Mouse (Mus musculus) right cerebral cortex, postnatal 25 days (tissue): ENCODE measurements around the gene Kif22.
A peak's percentile ranks its signal among the peaks of the same experiment; 100 is the strongest.

Experiments used
- DNase-seq: peaks from one replicate; pipeline ENCODE4 v3.0.0; 2022

Gene Kif22

DNA sequence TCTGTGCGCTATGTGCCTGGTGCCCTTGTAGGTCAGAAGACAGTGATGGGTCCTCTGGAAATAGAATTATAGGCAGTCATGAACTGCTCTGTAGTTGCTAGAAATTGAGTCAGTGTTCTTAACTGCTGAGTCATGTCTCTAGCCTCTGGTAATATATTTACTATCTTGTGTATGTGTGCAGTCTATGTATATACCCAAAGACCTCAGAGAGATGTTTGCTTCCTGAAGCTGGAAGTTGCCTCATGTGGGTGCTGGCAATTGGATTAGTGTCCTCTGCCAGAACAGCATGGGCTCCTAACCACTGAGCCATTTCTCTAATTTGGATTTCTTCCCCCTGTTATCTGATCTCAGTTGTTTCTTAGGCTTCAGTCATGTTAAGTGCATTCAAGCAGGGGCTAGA, 12.1 kb downstream of the Kif22 start:
- no peak for DNase-seq

DNA sequence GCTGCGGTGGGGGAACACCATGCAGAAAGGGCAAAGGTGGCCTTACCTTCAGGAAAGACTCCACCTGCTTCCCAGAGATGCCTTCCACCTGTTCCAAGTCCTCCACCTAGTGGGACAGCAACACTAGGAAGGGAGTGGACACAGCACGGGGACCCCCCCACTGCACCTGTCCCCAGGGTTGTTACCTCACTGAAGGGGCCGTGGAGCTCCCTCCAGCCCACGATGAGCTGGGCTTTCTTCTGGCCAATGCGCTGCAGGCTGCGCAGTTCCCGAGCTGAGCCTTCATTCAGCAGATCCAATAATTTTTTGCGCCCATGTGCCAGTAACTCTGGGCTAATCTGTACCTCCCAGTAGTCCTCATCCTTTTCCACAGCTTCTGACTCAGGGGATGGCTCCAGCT, 14.4 kb downstream of the Kif22 start:
- no peak for DNase-seq

DNA sequence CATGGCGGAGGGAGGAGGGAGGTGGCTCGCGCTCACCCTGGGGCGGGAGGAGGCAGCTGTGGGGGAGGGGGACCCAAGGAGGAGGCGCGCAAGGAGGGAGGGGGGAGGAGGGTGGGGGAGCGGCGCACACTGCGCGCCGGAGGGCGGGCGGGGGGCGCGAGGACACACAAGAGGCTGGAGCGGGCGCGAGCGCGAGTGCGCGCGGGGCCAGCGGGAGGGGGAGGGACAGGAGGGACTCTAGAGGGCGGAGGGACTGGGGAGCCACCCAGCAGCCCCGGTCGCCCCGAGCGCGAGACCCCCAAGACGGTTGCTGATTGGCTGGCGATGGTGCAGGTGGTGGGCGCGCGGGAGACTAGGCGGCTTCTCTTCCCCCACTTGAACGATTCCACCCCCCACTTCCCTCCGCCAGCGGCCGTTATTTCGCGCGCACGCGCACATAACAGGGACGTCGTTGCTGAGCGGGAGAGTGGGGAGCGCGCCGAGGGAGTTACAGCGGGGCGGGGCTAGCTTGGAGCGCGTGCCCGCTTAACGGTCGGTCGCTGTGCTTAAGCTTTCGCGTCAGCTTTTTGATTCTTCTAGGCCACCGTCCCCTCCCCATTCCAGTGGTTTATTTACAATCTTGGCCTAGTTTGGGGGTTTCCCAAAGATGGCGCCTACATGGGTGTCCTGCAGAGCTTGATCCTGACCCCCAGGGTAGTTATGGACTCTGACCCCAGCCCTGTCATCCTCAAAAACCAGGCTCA, 15.1 kb downstream of the Kif22 start, which contains the start of gene Maz:
TSS of gene Maz (minus strand) at position 54 of the 743 bp plus-strand sequence.
- peak; percentile 99 for DNase-seq

DNA sequence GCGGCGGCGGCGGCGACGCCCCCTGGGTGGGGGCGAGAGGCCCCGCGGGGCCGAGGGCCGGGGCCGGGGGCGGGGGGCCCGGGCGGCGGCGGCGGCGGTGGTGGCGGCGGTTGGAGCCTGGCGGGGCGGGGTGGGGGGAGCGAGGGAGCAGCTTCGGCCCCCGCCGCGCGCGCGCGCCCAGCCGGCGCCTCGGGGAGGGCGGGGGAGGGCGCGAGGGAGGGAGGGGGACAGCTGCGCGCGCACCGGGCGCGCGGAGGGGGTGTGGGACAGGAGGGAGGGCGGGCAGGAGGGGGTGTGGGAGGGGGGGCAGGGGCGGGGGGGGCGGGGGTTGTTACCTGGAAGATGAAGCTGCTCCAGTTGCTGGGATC, 15.7 kb downstream of the Kif22 start:
- no peak for DNase-seq

DNA sequence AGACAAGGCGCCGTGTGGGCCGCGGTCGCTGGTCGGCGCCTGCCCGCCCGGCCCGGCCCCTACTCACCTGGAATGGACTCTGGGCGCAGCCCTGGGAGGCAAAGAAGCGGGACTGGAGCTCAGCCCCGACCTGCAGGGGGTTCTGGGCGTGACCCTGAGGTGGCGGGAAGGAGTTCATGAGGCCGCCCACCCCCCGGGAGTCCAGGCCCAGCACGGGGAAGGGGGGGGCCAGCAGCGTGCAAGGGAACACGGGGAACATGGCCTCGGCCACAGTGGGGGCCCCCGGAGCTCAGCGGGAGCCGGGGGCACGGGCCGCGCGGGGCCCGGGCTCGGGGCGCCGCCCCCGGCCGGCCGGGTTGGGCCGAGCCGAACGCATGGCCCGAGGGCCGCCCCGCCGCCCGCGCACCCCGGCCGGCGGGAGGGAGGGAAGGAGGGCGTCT, 16.1 kb downstream of the Kif22 start:
- no peak for DNase-seq

DNA sequence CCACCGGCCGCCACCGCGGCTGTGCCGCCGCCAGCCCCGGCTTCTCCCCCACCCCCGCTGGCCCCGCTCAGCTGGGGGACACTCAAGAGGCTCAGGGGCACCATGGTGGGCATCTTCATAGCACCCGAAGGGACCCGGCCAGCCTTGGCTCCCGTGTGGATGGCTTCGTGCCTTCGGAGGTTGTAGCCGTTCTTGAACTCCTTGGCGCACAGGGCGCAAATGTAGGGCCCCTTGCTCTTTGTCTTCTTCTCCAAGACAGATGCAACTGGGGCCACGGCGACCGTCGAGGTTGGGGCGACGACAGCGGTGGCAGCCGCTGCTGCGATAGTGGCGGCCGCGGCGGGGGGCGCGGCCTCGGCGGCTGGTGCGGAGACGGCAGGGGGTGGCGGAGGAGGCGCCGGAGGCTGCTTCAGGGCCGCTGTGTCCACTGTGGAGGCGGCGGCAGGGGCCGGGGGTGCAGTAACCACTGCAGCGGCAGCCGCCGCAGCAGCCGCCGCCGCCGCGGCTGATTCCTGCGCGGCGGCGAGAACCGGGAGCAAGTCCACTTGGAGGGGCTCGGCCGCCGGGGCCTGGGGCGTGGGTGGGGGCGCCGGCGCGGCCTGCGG, 16.6 kb downstream of the Kif22 start:
- DNase-seq = no peak

DNA sequence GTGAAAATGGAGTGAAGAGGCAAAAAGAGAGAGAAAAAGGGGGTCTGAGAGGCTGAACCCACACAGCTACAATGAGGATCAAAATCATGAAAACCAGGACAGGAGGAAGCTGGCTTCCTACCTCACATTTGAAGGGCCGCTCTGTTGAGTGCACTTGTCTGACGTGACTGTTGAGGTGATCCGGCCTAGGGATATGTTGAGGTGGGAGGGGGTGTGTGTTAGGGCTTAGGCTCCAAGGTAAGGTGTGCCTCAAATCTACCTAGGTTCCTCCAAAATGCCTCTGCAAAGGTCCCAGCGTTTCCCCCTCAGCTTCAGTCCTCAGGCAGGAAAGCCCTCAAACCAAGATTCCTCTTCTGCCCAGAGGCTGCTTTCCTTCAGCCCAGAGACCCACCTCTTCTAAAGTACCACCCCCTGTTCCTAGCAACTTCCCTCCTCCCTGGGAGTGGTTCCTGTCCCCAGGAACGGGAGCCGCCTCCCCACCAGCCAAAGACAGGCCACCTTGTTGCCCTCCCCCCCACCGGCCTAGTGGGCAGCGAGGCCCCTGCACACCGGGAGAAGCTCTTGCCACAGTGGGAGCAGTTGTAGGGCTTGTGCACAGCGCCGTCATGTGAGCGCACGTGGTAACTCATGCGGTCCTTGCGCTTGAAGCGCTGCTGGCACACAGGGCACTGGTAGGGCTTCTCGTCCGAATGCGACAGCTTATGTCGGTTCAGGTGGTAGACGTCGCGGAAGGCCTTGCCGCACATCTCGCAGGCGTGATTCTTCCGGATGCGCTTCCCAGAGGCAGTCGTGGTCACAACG, 17.3 kb downstream of the Kif22 start:
- peak; percentile 85 for DNase-seq

DNA sequence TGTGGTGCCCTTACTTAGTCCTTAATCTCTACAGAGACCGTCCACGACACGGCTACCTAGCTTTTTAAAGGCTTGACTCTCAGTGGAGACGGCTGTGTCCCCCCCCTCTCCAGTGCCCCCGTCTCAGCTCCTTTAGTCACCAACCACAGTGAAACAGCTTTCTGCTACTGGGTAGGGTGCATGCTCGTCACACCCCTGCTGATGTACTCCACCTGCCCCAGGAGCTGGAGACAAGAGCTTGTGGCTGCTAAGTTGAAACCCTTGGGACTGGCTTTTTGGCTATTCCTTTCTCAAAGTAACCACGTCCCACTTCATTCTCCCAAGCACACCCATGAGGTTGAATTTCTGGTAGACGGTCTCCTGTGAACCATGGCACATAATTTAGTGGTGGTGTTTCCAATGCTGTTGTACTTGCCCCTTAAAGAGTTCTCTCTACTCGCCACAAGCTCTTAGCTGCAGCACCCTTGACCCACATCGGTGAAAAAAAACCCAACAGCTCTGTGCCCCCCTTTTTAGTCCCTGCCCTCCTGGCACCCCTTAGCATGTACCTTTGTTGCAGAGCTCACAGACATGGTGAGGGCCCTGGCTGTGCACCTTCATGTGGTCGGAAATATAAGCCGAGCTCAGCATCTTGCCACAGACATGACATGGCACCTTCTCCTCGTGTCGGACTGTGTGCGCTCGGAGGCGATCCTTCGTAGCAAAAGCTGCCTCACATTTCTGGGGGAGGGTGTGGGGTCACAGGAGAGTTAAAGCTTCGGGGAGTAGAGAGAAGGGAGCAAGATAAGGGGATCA, 18.2 kb downstream of the Kif22 start:
- no peak for DNase-seq

DNA sequence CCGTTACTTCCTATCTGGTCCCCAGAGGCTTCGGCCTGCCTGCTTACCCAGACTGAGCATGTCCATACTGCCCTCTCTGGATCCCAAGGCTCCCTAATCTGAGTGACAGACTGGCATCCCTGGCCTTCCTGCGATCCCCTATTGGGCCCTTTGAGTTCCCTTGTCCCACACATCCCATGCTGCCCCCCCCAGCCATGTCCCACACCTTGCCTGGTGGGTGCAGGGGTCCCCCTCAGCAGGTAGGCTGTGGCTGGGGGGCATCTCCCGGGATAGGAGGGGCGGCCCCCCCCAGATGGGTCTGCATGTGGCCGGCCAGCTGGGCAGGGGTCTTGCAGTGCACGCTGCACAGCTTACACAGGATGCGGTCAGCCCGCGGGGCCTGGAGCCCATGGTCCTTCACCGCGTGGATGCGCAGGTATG, 19.0 kb downstream of the Kif22 start:
- no peak for DNase-seq

DNA sequence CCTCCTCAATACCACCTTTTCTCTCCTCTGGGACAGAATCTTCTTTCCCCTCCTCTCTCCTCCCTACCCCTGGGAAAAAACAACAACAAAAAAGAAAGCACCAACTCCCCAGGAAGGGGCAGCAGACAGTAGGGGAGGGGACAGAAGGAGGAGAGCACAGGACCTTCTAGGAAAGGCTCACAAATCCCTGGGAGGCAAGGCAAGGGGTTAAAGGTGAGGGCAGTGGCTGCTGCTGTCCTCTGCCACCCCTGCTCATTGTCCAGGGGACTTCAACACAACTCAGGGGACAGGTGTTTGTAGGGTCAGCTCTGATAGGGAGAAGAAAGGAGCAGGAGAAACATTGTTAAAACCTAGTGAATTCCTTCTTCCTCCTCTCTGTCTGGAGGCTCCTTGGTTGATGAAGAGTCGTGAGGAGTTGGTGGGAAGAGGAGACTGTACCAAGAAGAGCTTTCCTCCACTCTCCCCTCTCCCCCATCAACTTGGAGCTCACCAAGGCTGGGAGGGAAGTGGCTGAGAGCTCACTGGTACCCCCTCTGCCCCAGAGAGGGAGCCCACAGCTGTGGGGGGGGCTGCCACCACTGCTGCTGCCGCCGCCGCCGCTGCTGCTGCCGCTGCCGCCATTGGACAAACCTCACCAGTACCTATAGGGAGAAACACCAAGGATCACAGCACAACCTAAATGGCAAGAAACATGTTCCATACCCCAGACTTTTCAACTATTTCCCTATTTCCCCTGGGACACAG, 19.6 kb downstream of the Kif22 start:
- DNase-seq = no peak

DNA sequence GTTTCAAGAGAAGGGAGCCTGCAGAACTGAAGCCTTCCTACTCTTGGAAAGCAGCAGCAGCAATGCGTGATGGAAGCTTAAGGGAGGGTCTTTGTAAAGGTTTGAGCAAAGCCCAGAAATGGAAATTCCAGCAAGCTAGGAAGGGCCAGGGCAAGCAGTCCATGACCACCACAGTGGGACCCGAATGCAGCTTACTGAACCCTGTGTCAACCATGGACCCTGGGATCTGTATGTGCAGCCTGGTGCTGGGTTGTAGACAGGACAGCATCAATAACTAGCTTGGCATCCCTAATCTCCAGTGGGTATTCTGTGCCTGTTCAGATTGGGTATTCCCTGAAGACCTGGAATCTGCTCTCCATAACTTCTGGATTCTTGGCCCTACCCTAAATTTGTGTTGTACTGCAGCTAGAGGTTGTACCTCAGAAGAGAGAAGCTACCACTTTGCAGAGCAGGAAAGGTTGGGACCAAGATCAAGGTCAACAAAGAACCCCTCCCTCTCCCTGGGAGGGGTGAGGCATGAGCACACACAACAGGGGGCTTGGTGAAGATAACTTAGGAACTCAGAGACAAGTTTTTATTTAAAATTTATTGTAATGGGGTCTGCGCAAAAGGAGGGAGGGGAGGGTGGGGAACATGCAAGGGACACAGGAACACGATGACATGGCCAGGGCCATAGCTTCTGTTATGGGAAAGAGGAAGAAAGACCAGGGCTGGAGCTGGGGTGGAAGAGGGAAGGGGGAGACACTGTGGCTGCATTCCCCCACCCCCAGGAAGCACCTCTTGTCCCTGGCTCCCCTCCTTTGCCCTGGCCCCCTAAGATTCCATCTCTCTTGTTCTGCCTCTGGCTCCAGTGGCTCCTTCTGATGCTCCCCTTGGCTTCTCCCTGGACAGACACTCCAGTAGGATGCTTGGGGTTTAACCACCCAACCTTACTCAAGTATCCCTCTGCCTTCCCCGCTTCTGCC, 20.4 kb downstream of the Kif22 start:
- DNase-seq = no peak

DNA sequence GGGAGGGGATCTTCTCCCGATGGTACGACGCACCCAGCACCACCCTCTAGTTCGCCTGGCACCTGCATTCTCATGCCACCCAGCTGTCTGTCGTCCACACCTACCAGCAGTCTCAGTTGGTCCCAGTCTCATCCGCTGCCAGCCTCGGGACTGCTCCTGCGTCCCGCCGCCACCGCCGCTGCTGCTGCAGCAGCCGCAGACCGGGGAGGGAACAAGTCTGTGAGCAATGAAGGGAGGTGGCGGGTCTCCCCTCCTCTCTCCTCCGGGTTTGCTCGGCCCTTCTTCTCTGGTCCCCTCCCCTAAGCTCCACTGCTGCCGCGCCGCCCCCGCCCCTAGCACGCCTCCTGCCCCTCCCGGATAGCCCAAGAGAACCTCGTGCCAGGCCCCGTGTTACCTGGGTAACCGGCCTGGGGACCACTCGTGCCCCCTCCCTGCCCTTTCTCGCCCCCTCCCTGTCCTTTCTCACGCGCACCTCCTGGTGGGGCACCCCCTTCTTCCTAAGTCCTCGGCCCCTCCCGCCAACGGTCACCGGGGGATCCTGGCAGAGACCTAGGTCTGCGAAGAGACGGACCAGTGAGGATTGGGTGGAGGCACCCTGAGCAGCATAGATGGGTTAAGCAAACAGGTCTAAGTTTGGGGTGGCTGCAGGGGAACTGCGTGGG, 21.2 kb downstream of the Kif22 start, which contains the start of the genes Gm42742 and Prrt2:
TSS of gene Gm42742 (minus strand) at position 197 of the 662 bp plus-strand sequence.
TSS of gene Prrt2 (minus strand) at position 311 of the 662 bp plus-strand sequence.
- DNase-seq = peak; percentile 73

DNA sequence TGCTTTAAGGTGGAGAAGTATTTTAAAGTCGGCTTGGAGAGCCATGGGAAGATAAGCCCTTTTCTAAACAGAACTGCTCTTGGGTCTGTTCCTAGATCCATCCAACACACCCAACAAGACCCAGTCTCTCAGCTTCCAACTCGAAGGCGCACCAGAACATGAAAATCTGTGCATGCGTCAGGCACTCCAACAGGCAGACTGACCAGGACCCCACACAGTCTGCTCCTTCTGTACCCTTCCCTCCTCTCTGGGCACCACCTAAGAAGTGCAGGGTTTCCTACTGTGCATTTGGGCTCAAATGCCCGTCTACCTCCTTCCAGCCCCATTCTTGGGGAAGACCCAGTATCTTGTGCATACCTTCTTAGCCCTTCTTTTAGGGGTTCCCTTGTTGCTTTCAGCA, 21.8 kb downstream of the Kif22 start:
- no peak for DNase-seq

DNA sequence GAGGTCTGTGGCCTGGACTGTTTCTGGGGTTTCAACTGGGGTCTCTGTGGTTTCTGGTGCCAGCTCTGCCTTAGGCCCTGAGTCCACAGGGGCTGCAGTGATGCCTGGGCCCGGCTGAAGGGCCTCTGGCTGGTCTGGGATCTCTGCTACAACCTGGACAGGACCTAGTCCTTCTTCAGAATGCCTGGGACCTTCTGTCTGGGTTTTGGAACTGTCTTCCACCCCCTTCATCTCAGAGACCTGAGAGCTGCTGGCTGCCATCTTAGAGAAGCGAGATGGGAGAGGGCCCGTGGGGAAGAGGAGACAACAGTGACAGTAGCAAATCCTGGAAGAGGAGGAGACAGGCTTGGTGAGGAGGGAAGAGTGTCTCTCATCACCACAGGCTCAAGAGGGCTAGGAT, 22.2 kb downstream of the Kif22 start:
- DNase-seq = no peak

DNA sequence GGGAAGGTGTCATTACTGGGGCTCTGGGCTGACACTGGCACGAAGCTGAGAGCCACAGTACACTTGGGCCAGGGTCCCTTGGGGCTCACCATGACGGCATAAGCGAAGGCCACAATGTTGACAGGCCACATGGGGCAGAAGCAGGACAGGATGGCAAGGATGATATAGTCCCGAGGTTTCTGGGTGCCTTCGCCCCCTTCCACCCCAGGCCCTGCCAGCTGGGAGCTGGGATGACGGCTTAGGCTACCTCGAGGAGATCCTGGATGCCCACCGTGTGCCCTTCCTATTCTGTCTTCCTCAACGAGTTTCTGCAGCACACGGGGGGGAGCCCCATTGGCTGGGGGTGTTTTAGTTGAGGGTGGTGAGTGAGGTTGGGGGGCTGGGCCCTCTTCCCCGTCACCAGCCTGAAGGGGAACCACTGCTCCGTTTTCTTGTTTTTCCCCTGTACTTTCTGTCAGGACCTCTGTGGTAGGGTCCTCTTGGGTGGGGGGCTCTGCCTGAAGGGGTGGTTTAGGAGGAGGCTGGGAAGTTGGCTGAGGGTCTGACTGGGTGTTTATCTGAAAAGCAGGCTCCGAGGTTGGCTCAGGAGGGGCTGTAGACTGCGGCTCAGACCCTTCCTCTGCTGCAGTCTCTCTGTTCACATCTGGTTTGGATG, 22.8 kb downstream of the Kif22 start:
- no peak for DNase-seq

DNA sequence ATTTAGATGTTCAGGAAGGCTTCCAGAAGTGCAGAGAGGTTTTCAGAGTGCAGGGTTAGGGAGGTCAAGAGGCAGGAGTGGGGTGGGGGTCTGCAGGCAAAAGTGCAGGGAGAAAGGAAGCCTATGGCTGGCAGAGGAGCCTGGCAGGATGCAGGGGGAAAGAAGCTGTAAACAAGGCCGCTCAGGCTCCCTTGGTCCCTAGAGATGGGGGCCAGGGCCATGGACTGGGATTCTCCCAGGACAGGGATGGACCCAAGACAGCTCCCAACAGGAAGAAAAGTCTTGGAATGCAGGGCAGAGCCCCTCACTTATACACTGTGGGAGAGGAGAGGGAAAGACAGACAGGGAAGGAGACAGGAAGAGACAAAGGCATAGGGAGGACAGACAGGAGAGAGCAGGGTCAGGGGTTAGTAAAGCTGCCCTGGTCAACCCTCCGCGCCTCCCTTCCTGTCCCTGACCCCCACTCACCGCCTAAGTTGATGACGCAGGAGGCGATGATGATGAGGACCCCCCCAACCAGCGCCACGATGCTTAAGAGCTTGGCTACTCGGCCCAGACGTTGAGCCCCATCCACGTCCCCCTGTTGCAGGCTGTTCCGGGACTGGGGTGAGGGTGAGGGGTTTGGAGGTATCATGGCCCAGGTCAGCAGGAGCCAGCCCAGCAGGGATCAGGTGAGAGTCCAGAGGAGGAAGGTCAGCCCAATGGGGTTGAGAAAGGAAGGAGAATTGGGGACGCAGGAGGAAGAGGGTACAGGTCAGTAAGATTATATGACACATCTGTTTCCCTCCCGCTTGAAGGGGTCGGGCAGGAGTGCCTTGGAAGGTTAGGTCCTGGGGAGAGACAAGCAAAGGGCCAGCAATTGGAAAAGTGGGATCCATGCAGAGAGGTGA, 23.6 kb downstream of the Kif22 start:
- DNase-seq = no peak

DNA sequence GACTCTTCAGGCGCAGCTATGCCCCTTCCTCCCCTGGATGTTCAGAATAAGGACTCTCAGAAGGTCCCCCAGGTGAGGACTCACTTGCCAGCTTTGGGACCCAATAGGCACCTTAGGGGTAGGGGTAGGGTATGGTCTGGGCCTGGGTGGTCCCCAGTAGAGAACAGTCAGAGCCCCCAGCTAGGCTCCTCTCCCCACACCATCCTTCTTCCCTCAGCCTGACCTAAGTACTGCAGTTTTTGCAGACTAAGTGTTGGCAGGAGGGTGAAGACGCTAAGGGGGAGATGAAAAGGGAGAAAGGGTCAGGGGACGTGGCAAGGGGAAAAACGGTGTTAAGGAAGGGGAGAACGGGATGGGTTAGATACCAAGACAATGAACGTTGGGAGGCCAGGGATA, 24.3 kb downstream of the Kif22 start:
- no peak for DNase-seq
